Mouse (Mus musculus): ENCODE results near the gene Krtap17-1.

Krtap17-1 gene

DNA sequence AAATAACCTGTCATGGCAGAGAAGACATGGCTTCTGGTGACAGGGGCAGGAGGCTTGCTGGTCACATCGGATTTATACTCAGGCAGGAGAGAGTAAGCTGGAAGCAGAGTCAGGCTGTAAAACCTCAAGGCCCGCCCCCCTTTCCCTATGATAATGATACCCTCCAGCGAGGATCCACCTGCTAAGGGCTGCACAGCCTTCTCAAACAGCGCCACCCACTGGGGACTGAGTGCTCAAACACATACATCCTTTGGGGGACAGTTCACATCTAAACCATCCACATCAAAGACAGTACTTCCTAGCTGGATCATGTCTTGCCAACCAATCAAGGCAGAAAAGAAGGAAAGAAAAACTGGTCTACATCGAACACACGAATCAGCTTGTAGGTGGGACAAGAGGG is 29.6 kb downstream of the Krtap17-1 start:
- no peak for DNase-seq (ENCODE audit: low spot score)

GRCm38 (mm10) chr11:99948175-99948574 is 45.6 kb downstream of the Krtap17-1 start, which contains the start of gene Krtap9-5:
TSS of gene Krtap9-5 (plus strand) at chr11:99948475.
- DNase-seq (ENCODE audit: low spot score): no peak
